Mouse (Mus musculus) MEL (cell line): ENCODE data around the gene Tmprss12. TPM values are rescaled to one million over a fixed set of nuclear protein-coding genes. Genes with fewer than 3 reads are reported as not detected.

ENCODE experiments used
- DNase-seq: peaks from one replicate; pipeline ENCODE4 v3.0.0; 2011; ENCODE audit warnings: low read depth, low spot score
- H3K27ac ChIP-seq: 2 replicates; pipeline ENCODE4 v1.5.1; 2012; ENCODE audit warnings: low read depth, mild to moderate bottlenecking, control low read depth, low read length, moderate library complexity; ENCODE audit not compliant: control insufficient read depth
- H3K27me3 ChIP-seq, 2 experiments: fragments of 150-350 bp in 1 of 2; sonication (generic) in 1 of 2; 2 replicates each; pipeline ENCODE4 v1.6.1; 2012; ENCODE audit warnings: low read length in 2 of 2, mild to moderate bottlenecking in 2 of 2, improper control_type of control experiment in 1 of 2, moderate library complexity in 1 of 2; ENCODE audit not compliant: insufficient read depth in 2 of 2, control insufficient read depth in 1 of 2
- H3K36me3 ChIP-seq, 2 experiments: 2 replicates each; pipeline ENCODE4 v1.6.1; 2012 to 2014; ENCODE audit warnings: low read length in 2 of 2, improper control_type of control experiment in 1 of 2, inconsistent platforms in 1 of 2, mild to moderate bottlenecking in 1 of 2; ENCODE audit not compliant: insufficient read depth in 2 of 2, control insufficient read depth in 1 of 2
- H3K4me1 ChIP-seq, 2 experiments: fragments of 150-350 bp in 1 of 2; sonication (generic) in 1 of 2; 2 replicates each; pipeline ENCODE4 v1.6.1; 2012; ENCODE audit warnings: low read length in 2 of 2, improper control_type of control experiment in 1 of 2, mild to moderate bottlenecking in 1 of 2; ENCODE audit not compliant: insufficient read depth in 2 of 2, control insufficient read depth in 1 of 2
- H3K4me3 ChIP-seq, 2 experiments: fragments of 150-350 bp in 1 of 2; sonication (generic) in 1 of 2; 2 replicates each; pipeline ENCODE4 v1.5.1; 2012; ENCODE audit warnings: low read depth in 2 of 2, low read length in 2 of 2, mild to moderate bottlenecking in 2 of 2, moderate library complexity in 2 of 2, control low read depth in 1 of 2, improper control_type of control experiment in 1 of 2; ENCODE audit not compliant: control insufficient read depth in 1 of 2, insufficient read depth in 1 of 2
- H3K79me2 ChIP-seq: 2 replicates; pipeline ENCODE4 v1.6.1; 2012; ENCODE audit warnings: mild to moderate bottlenecking, low read length, moderate library complexity; ENCODE audit not compliant: control insufficient read depth, poor library complexity, insufficient read depth
- H3K9ac ChIP-seq: 2 replicates; pipeline ENCODE4 v1.6.1; 2012; ENCODE audit warnings: low read depth, mild to moderate bottlenecking, control low read depth, low read length, moderate library complexity; ENCODE audit not compliant: control insufficient read depth, poor library complexity, severe bottlenecking
- H3K9me3 ChIP-seq: fragments of 150-350 bp; sonication (generic); replicated peaks from 2 replicates; pipeline ENCODE4 v1.6.1; 2012; ENCODE audit warnings: mild to moderate bottlenecking, low read length, improper control_type of control experiment, moderate library complexity; ENCODE audit not compliant: insufficient read depth
- BHLHE40 ChIP-seq: IDR thresholded peaks from 2 replicates; pipeline ENCODE4 v1.6.1; 2012; ENCODE audit warnings: low read depth, mild to moderate bottlenecking, inconsistent platforms, low read length, improper control_type of control experiment, borderline replicate concordance
- CHD1 ChIP-seq: IDR thresholded peaks from 2 replicates; pipeline ENCODE4 v1.6.1; 2012; ENCODE audit warnings: low read depth, mild to moderate bottlenecking, inconsistent platforms, low read length, improper control_type of control experiment
- CHD2 ChIP-seq: IDR thresholded peaks from 2 replicates; pipeline ENCODE4 v1.6.1; 2011; ENCODE audit warnings: low read length, improper control_type of control experiment
- E2F4 ChIP-seq: IDR thresholded peaks from 2 replicates; pipeline ENCODE4 v1.6.1; 2011; ENCODE audit warnings: low read depth, low read length, improper control_type of control experiment, borderline replicate concordance
- EP300 ChIP-seq, 2 experiments: IDR thresholded peaks; 2 replicates each; pipeline ENCODE4 v1.6.1; 2011; ENCODE audit warnings: improper control_type of control experiment in 2 of 2, low read length in 2 of 2, low read depth in 1 of 2, mild to moderate bottlenecking in 1 of 2
- HCFC1 ChIP-seq: IDR thresholded peaks from 2 replicates; pipeline ENCODE4 v1.6.1; 2012; ENCODE audit warnings: low read depth, mild to moderate bottlenecking, inconsistent platforms, low read length, improper control_type of control experiment, moderate library complexity
- MAFK ChIP-seq: IDR thresholded peaks from 2 replicates; pipeline ENCODE4 v1.6.1; 2011; ENCODE audit warnings: low read depth, mild to moderate bottlenecking, low read length, improper control_type of control experiment, borderline replicate concordance
- MAX ChIP-seq: IDR thresholded peaks from 2 replicates; pipeline ENCODE4 v1.6.1; 2011; ENCODE audit warnings: low read length, improper control_type of control experiment
- MAZ ChIP-seq: IDR thresholded peaks from 2 replicates; pipeline ENCODE4 v1.6.1; 2012; ENCODE audit warnings: low read depth, mild to moderate bottlenecking, inconsistent platforms, low read length, improper control_type of control experiment
- MXI1 ChIP-seq: IDR thresholded peaks from 2 replicates; pipeline ENCODE4 v1.6.1; 2011; ENCODE audit warnings: mild to moderate bottlenecking, low read depth, low read length, improper control_type of control experiment
- MYB ChIP-seq: IDR thresholded peaks from 2 replicates; pipeline ENCODE4 v1.6.1; 2011; ENCODE audit warnings: mild to moderate bottlenecking, low read depth, low read length, improper control_type of control experiment
- MYC ChIP-seq: IDR thresholded peaks from 2 replicates; pipeline ENCODE4 v1.6.1; 2011; ENCODE audit warnings: low read depth, mild to moderate bottlenecking, low read length, improper control_type of control experiment, moderate library complexity
- NELFE ChIP-seq: IDR thresholded peaks from 2 replicates; pipeline ENCODE4 v1.6.1; 2011; ENCODE audit warnings: low read depth, low read length, improper control_type of control experiment
- NRF1 ChIP-seq: IDR thresholded peaks from 2 replicates; pipeline ENCODE4 v1.6.1; 2014; ENCODE audit warnings: low read depth, mild to moderate bottlenecking, inconsistent platforms, low read length, improper control_type of control experiment, moderate library complexity; ENCODE audit not compliant: poor library complexity, insufficient read depth, severe bottlenecking
- POLR2A ChIP-seq, 2 experiments: IDR thresholded peaks; 2 replicates each; pipeline ENCODE4 v1.6.1; 2011 to 2012; ENCODE audit warnings: low read length in 2 of 2, mild to moderate bottlenecking in 2 of 2, control low read depth in 1 of 2, improper control_type of control experiment in 1 of 2, low read depth in 1 of 2, moderate library complexity in 1 of 2; ENCODE audit not compliant: control insufficient read depth in 1 of 2, insufficient read depth in 1 of 2, poor library complexity in 1 of 2
- RCOR1 ChIP-seq: IDR thresholded peaks from 2 replicates; pipeline ENCODE4 v1.6.1; 2012; ENCODE audit warnings: low read depth, mild to moderate bottlenecking, inconsistent platforms, low read length, improper control_type of control experiment
- SIN3A ChIP-seq: IDR thresholded peaks from 2 replicates; pipeline ENCODE4 v1.6.1; 2012; ENCODE audit warnings: low read length, improper control_type of control experiment, inconsistent platforms
- TCF12 ChIP-seq: IDR thresholded peaks from 2 replicates; pipeline ENCODE4 v1.6.1; 2014; ENCODE audit warnings: low read depth, mild to moderate bottlenecking, inconsistent platforms, low read length, improper control_type of control experiment, moderate library complexity
- USF2 ChIP-seq, 2 experiments: IDR thresholded peaks; 2 replicates each; pipeline ENCODE4 v1.6.1; 2011 to 2012; ENCODE audit warnings: improper control_type of control experiment in 2 of 2, low read length in 2 of 2, borderline replicate concordance in 1 of 2, inconsistent platforms in 1 of 2, low read depth in 1 of 2, mild to moderate bottlenecking in 1 of 2; ENCODE audit not compliant: insufficient read depth in 1 of 2
- ZC3H11A ChIP-seq: IDR thresholded peaks from 2 replicates; pipeline ENCODE4 v1.6.1; 2012; ENCODE audit warnings: low read depth, mild to moderate bottlenecking, inconsistent platforms, low read length, improper control_type of control experiment
- ZNF384 ChIP-seq: IDR thresholded peaks from 2 replicates; pipeline ENCODE4 v1.6.1; 2012; ENCODE audit warnings: low read depth, mild to moderate bottlenecking, inconsistent platforms, low read length, improper control_type of control experiment
- polyA plus RNA-seq, 2 experiments: library from polyadenylated mRNA; stranded (reverse) in 1 of 2; unstranded in 1 of 2; fragments of >175 nt in 1 of 2; fragments of >200 nt in 1 of 2; gene quantifications; 2 replicates each; pipeline versions ENCODE4 v1.2.1 to v1.2.4; 2012; ENCODE audit warnings: low replicate concordance in 2 of 2, low read depth in 1 of 2; ENCODE audit not compliant: insufficient read length in 2 of 2, insufficient read depth in 1 of 2, missing spikeins in 1 of 2
- total RNA-seq: library from RNA; depleted of rRNA; stranded (reverse); fragments of 300-350 nt; gene quantifications from 2 replicates; pipeline ENCODE4 v1.2.3, GENCODE M21; 2012

Gene Tmprss12
- total and polyA plus RNA-seq, 3 experiments, result not detected

- TF ChIP-seq MXI1, result peak; percentile 92
- TF ChIP-seq BHLHE40, result peak; percentile 12; the same call in 1 of the 2 replicates
- TF ChIP-seq EP300 (IDR thresholded peaks at IDR 0.05; ENCODE audit: low read depth in 1 of 2, low read length in 2 of 2), result peak; percentile 89 to 95
Measured at GRCm38 (mm10) chr15:100248665-100249433, 31.8 kb upstream of the Tmprss12 start (continued).

- Histone ChIP-seq H3K79me2 (peaks cover 12% of the 10 kb centered on the region), H3K9me3 (no peaks in the 10 kb centered on the region), H3K27ac (no peak overlapping the region), H3K9ac (no peak overlapping the region), H3K4me1 (peaks cover 17 to 22% of the 10 kb centered on the region in 2 experiments), H3K27me3 (no peaks in the 10 kb centered on the region), H3K4me3 (no peak overlapping the region), H3K36me3 (peaks cover 31 to 71% of the 10 kb centered on the region in 2 experiments)
- no peak for DNase-seq
- TF ChIP-seq USF2 (IDR thresholded peaks at IDR 0.05; ENCODE audit: borderline replicate concordance in 1 of 2, insufficient read depth in 1 of 2, low read depth in 1 of 2, low read length in 2 of 2), result no peak
- no peak for TF ChIP-seq MAZ
- TF ChIP-seq CHD2, result no peak
- no peak for TF ChIP-seq E2F4
- TF ChIP-seq NRF1, result no peak
- peak; percentile 34; the same call in 1 of the 2 replicates for TF ChIP-seq MAFK
- no peak for TF ChIP-seq MYC
- TF ChIP-seq TCF12, result no peak
- 0 out of 4 replicates have a peak, but pooled peaks of 1 of the 2 experiments have one; percentile 9 for TF ChIP-seq POLR2A (IDR thresholded peaks at IDR 0.05; ENCODE audit: control insufficient read depth in 1 of 2, insufficient read depth in 1 of 2, low read depth in 1 of 2, low read length in 2 of 2, poor library complexity in 1 of 2)
Measured at GRCm38 (mm10) chr15:100251153-100251780, 29.4 kb upstream of the Tmprss12 start.

DNA sequence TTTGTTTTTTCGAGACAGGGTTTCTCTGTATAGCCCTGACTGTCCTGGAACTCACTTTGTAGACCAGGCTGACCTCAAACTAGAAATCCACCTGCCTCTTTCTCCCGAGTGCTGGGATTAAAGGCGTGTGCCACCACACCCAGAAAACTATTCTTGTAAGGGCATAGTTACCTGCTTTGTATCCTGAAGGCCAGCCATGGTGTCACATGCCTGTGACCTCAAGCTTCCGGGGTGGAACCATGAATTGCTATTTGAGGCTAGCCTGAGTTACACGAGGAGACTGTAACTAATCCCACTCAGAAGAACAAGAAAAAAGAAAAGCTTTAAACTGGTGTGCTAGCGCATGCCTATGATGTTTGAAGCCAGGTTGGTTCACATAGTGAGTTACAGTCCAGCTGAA lies 24.3 kb upstream of the Tmprss12 start:
- no peaks in the 10 kb centered on the region for H3K4me1 ChIP-seq
- H3K9ac ChIP-seq, result no peak overlapping the region
- H3K9me3 ChIP-seq, result no peaks in the 10 kb centered on the region
- no peak for TF ChIP-seq TCF12
- TF ChIP-seq MAFK, result no peak
- TF ChIP-seq MYB, result no peak
- no peak for TF ChIP-seq HCFC1
- TF ChIP-seq RCOR1, result no peak
- no peak for TF ChIP-seq USF2 (IDR thresholded peaks at IDR 0.05; ENCODE audit: borderline replicate concordance in 1 of 2, insufficient read depth in 1 of 2, low read depth in 1 of 2, low read length in 2 of 2)
- TF ChIP-seq ZC3H11A, result no peak
- no peak for TF ChIP-seq MAX
- TF ChIP-seq MAZ, result no peak
- TF ChIP-seq NELFE, result no peak
- TF ChIP-seq BHLHE40, result no peak
- TF ChIP-seq SIN3A, result no peak
- no peak for TF ChIP-seq ZNF384
- no peak for TF ChIP-seq CHD1
- peaks cover 0 to 49% of the 10 kb centered on the region in 2 experiments; a peak in 2 of 4 replicates for H3K36me3 ChIP-seq
- H3K4me3 ChIP-seq, result no peak overlapping the region
- no peaks in the 10 kb centered on the region for H3K79me2 ChIP-seq
- no peak overlapping the region for H3K27ac ChIP-seq
- DNase-seq, result no peak
- no peaks in the 10 kb centered on the region for H3K27me3 ChIP-seq
